Mouse (Mus musculus) megakaryocyte progenitor cell, adult 5-6 weeks (primary cell): Measurements from ENCODE around the gene Mpdu1. TPM values are rescaled to one million over a fixed set of nuclear protein-coding genes. Genes with fewer than 3 reads are reported as not detected.
"Not testable (repeated sequence)": the region's sequence is repeated elsewhere in the genome, so short reads cannot be mapped to it uniquely, and the experiment has no call there.

Source experiments
- ATAC-seq: replicated peaks from 2 replicates; pipeline ENCODE4 v1.8.0; 2016; ENCODE audit warnings: mild to moderate bottlenecking, moderate TSS enrichment, inconsistent platforms; ENCODE audit not compliant: poor library complexity
- total RNA-seq, 2 experiments: library from RNA; stranded (forward) in 1 of 2; stranded (reverse) in 1 of 2; fragments of 157-497, 149-512 nt in 1 of 2; fragments of 200-1000 nt in 1 of 2; gene quantifications; 2 replicates each; pipeline versions ENCODE4 v1.2.3 to v1.2.4; 2015 to 2017

Gene Mpdu1
- total RNA-seq (2015) (28.6 and 37.5 TPM in 2 replicates), total RNA-seq (2017) (55.0 and 55.5 TPM in 2 replicates)

DNA sequence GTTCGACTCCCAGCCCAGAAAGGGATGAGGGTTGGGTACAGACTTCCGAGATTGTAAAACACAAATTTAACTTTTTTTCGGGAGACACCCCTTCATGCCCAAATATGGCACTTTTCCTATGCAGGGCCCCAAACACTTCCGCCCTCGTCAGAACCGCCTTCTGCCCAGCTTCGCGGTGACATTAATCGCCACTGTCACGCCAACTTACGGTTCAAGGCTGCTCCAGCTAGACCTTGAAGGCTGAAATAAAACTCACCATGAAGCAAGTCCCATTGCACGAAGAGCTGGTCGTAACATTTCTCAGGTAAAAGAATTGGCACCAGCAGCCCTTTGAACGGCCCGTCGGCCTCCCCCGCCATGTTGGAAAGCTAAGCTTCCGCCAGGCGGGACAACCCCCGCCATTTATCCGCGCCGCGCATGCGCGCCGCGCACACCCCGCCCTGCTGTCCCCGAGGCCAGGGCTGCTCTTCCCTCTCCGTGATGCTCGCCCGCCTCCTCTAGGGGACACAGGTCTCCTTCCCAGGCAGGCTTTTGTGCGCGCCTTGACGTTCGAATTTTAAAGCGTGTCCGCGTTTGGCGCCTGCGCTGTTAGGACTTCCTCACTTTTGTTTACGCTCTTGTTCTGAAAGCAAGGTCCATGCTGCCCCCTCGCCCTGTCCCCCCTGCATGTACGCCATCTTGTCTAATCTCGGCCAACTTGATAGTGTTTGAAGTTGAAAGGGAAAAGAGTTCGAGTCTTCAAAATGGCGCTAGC is at the start of gene Mpdu1:
Gene Mpdu1 (minus strand): TSS at position 430 of the 754 bp plus-strand sequence.
- peak; percentile 77 for ATAC-seq

DNA sequence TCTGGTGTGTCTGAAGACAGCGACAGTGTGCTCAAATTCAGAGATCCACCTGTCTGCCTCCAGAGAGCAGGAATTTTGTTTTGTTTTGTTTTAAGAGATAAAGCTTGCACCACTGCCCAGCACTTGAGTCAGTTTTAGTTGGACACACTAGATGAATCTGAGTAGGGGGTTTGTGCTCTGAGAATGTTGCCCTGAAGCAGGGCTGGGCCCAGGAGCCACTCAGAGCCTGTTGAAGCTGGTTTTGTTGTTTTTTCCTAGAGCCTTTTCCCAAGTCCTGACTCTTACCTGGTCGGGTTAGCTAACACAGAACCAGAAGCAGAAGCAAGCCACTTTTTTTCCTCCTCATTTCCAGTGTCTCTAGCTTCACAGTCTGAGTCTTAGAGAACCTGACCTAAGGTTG is 48.6 kb upstream of the Mpdu1 start:
- ATAC-seq: no peak

DNA sequence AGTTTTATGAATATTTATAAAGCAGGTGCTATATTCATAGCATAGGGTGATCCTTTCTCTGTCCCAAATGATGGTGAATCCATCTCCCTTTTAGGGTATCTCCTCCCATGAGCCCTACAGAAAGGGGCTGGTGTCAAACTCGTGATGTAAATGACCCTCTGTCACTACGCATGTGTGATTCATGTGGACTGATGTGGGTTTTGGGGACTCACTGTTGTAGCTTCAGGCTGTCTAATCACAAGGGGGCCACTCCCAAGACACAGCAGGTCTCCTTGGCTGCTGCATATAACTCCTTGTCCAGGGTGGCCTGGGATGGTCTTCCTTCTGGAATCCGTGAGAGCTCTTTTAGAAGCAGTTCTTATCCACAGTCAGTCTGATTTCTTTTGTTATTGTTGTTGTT is 48.0 kb upstream of the Mpdu1 start:
- ATAC-seq: no peak

DNA sequence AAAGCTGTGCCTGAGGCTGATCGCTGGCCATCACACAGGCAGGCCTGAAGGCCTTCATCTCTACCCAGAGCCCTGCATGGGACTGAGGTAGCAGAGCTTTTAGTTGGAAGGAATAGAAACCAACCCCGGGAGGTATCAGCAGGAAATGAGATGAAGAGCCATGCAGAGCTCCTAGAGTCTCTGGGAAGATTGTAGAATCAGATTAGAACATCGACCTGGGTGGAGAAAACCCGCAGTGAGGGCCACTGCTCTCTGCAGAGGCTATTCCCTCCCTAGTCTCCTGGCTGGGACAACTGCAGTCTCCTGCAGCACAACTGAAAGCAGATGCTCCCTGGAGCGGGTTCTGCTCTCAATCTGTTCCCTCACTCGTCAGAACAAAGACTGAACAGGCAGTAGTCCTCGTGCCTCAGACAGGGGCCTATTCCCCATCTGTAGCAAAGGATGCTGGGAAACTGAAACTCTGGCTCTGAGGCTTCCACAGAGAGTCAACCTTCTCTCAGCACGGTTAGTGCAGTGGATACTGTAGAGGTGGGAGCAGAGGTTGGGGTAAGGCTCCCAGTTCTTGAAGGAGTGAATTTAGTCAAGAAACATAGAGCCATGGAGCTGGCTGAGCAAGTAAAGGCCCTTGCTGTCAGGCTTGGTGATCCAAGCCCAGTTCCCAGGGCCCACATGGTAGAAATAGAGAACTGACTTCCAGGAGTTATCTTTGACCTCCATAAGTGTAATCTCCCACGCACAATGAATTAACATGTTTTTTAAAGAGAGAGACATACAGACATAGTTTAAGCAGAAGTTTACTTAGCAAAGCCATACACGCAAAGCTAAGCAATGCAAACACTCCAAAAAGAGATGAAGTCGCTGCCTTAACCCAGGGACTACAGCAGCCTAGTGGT is 47.4 kb upstream of the Mpdu1 start:
- ATAC-seq: no peak; the same call in 1 of the 2 replicates

DNA sequence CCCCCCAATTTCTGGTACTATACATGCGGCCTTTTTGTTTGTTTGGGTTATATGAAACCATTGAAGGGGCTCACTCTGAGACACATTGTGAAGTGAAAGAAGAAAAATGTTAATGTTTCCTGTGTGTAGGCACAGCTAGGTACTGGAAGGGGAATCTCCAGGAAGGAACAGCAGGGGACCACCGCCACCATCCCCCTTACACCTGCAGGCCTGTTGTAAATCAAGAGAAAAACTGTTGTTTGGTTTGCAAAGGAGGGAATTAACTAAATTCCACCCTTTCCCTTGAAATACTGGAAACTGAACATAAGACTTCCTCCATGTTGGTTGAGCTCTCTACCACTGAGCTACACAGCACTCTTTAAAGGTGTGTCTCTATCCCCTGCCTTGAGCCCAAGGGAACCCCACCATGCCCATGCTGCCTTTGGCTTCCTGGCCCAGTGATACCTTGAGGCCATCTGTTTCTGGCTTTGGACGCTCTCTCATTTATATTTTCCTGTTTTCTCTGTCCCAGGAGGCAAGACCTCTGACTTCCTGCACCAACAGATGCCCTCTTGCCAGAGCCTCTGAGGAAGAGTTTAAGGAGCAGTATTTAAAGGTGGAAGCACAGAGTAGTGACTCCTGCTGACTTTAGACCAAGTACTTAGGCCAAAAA is 46.3 kb upstream of the Mpdu1 start:
- no peak for ATAC-seq

DNA sequence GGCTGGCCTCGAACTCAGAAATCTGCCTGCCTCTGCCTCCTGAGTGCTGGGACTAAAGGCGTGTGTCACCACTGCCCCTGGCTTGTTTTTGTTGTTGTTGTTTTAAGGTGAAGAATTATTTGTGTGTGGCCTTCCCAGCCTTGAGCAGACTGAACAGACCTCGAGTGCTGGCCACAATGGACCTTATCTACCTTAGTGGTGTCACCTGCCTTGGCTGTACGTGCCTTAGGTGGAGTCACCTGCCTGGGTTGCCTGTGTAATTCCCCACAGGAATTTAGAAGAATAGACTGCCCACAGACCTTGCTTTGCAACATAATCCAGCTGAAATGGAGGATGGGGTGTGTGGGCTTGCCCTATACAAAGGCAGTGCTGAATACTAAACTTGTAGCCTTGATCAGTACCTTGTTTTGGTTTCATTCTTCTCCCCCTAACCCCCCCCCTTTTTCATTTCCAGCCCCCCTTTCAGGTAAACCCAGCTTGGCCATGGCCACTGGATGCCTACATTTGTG is 45.5 kb upstream of the Mpdu1 start:
- no peak for ATAC-seq

DNA sequence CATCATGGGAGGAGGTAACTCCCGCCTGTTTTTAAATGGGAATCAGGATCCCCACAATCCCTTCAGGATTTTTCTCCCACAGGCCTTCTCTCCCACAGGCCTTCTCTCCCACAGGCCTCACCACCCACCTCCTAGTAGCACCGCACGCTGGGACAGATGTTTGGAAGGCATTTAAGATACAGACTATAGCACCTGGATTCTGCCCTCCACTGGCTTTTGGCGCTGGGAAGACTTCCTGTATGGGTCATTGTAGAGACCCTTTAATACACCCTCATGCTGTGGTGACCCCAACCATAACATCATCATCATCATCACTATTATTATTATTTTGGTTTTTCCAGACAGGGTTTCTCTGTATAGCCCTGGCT is 45.0 kb upstream of the Mpdu1 start:
- no peak for ATAC-seq

DNA sequence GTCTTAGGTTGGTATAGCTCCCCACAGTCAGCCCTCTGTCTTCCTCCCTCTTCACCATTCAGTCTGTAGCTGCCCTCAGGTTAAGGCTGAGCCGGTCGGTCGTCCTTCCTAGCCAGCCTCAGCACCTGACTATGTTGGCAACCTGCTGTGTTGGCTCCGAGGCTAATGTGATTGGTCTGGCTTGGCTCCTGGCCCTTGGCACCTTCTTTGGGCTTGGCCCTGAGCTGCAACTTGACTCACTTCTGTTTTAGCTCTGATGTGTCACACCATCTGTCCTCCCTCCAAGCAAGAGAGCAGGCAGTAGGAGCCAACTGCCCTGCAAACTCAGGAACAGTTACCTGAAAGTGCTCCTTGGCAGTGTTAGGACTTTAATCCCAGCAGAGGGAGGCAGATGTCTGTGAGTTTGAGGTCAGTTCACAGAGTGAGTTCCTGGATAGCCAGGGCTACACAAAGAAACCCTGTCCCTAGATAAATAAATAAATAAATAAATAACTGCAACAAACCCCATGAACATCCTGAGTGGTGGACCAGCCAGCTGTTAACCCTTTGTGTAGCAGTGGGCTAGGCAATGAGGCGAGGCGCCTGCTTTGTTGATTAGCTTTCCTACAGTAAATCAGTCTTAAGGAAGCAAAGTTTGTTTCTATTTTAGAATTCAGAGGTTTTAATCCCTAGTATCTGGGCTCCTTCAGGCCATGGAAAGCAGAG is 44.5 kb upstream of the Mpdu1 start:
- no peak for ATAC-seq

DNA sequence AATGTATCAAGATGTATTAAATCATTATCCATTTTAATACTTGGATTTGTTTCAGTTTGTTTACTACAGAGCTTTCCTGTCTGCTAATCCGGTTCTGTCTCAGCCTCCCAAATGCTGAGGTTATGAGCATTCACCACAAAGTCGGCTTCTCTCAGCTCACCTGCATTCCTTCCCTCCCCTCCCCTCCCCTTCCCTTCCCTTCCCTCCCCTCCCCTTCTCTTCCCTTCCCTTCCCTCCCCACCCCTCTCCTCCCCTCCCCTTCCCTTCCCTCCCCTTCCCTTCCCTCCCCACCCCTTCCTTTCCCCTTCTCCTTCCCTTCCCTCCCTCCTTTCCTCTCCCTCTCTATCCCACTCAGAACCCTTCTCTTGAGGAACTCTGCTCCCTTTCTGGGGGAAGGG is 42.2 kb upstream of the Mpdu1 start:
- ATAC-seq: no peak

DNA sequence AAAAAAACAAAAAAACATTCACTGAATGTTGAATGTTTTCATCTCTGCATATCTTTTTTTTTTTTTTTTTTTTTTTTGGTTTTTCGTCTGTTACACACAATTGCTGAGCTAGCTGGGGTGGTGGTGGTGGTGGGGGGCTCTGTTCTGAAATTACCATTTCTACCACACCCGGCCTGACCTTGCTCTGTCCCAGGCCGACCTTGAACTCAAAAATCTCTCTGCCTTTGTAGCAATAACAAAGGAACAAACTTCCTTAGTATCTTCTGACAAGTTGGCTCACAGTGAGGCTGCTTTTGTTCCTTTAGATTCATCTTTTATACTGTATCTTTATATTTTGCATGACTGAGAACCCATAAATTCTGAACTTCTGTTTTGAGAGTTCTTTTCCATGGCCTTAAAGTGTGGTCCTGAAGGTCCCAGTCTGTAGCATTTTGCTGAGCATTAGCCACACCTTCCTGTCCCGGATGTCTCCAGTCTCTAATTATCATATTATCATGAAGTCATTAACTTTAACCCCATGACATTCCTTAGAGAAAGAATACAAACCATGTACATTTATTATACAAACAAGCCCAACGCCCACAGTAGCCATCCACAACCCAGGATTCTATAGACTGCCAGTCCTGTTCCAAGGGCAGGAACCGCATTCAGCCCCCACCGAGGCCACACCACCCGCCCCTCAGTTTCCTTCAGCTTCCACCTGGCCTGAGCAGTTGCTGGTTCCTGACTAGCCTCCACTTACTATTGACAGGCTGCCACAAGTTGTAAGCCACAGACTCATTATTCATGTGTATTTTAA is 41.6 kb upstream of the Mpdu1 start:
- no peak for ATAC-seq

DNA sequence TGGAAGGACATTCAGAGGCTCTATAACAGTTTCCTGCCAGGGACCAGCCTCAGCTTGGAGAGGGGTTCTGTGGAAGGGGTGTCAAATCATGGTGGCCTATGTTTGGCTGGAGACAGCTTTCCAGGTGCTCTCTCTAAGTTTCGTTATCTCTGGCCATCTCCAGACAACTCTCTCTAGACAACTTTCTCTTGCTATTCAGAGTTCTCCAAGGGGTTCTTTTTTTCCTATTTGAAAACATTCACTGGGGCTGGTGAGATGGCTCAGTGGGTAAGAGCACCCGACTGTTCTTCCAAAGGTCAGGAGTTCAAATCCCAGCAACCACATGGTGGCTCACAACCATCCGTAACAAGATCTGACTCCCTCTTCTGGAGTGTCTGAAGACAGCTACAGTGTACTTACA is 40.9 kb upstream of the Mpdu1 start:
- not testable (repeated sequence) for ATAC-seq

DNA sequence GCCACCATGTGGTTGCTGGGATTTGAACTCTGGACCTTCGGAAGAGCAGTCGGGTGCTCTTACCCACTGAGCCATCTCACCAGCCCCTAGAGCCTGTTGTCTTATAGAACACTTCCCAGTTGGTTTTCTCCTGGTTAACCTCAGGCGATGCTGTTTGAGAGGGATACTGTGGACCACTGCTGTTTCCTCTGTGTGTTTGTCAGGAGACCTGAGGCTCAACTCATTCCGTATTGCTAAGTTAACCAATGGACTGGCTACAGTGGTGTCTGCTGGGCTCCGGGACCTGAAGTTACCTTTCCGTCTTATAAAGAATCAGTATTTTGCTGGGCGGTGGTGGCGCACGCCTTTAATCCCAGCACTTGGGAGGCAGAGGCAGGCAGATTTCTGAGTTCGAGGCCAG is 40.4 kb upstream of the Mpdu1 start:
- not testable (repeated sequence) for ATAC-seq

DNA sequence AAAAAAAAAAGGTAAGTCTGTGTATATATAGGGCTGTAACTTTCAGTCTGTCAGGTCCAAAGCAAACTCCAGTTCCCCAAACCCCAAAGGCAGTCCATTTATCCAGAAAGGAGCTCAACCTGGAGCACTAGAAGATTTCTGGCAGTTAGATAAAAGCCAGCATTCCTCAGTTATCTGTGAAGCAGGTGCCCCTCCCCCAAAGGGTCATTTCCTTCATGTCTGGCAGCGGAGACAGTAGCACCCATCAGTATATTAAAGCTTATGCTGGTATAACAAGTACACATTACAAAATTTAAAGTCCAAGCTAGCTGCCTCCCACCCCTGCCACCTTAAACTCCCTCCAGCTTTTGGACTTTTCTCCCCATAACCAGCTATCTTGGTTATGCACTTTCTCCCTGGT is 37.2 kb upstream of the Mpdu1 start:
- ATAC-seq: no peak

DNA sequence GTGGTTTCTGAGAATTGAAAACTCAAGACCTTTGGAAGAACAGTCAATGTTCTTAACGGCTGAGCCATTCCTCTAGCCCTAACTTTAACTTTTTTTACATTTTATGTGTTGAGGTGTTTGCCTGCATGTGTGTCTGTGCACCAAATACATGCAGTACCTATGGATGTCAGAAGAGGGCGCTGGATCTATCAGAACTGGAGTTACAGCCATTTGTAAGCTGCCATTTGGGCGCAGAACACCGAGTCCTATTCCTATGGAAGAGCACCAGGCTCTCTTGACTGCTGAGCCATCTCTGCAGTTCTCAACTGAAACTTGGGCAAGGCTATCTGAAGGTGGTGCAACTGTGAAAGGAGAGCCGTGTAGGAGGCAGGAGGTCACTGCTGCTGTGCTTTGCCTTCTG is 36.1 kb upstream of the Mpdu1 start:
- no peak for ATAC-seq

DNA sequence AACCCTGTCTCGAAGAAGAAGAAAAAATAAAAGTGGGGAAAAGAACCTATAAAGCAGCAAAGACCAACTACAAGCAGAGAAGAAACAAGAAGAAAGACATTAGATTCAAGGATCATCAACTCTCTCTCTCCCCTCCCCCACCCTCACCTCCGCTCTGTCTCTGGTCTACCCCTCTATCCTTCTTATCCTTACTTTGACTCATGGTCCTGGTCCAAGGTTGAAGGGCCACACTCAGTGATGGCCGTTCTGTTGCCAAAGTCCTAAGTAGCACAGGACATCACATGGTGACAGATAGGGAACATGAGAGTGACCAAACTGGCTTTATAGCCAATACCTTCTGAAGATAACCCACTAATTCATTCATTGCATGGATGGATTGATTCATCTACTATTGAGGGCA is 35.0 kb upstream of the Mpdu1 start:
- no peak for ATAC-seq

DNA sequence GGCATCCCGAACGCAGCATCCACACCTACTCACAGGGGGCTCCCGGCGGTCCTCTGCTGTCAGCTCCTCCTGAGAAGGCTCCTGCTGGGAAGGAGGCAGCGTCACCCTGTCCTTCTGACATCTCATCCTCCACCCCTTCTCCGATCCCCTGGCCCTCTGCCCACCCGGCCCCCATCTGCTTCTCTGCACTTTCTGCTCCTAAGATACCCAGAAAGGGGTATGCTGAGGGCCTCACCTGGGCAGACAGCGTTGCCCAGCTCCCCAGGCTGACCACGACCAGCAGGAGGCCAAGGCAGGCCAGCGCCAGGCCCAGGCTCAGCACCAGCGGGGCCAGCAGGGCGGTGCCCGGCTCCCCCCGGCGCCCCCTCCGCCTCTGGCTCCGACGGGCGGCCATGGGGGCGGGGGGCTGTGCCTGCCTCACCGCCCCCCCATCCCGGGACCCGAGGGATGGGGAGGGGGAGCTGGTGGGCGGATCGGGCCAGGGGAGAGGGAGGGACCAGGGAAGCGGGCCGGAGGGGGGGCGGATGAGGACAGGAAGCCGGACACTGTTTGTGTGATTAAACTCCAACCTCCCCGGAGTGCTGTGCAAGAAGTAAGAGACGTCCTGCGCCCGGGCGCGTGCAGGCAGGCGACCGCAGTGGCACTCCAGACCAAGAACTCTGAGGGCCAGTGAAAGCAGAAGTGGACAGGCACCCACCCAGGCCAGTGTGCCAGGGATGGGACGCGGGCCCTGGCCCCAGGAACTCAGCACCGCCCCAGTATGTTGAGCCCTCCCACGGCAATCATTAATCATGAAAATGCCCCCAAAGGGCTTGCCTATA is 33.1 kb upstream of the Mpdu1 start, which contains the start of the genes Tnfsf12 and Tnfsfm13:
Gene Tnfsf12 (minus strand): TSS at position 489 of the 821 bp plus-strand sequence.
Gene Tnfsfm13 (minus strand): TSS at position 738 of the 821 bp plus-strand sequence.
- ATAC-seq: peak; percentile 86

DNA sequence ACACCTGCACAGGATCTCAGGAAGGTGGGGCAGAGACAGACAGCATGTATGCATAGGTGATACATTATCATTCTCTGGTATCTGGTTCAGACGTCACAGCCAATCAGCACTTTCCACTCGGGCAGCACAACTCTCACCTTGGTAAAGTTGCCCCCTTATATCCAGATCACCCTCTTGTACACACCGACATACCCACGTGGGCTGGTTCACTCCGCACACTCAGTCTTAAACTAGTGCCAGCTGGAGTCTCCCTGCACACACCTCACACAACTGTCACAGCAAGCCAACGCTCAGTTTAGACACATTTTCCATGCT is 32.6 kb upstream of the Mpdu1 start:
- no peak for ATAC-seq

DNA sequence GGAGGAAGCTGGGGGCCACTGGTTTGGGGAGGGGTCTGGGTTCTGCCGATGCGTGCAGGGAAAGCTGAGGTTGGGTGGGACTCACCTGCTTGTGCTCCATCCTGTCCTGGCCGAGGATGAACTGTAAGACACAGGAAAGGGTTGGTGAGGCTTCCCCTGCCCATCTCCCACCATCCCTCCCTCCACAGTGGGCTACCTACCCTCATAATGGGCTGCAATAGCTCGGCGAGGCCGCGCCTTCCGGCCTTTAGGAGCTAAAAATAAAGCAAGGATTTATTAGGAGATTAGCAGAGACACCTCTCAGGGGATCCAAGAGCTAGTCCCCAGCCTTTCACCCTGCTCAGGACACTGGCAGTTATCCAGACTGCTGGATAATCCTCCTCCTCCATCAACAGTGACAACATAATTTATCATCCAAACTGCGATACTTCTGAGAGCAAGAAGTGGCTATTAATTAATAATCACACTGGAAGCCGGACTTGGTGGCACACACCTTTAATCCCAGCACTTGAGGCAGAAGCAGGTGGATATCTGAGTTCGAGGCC is 31.1 kb upstream of the Mpdu1 start:
- ATAC-seq: no peak

DNA sequence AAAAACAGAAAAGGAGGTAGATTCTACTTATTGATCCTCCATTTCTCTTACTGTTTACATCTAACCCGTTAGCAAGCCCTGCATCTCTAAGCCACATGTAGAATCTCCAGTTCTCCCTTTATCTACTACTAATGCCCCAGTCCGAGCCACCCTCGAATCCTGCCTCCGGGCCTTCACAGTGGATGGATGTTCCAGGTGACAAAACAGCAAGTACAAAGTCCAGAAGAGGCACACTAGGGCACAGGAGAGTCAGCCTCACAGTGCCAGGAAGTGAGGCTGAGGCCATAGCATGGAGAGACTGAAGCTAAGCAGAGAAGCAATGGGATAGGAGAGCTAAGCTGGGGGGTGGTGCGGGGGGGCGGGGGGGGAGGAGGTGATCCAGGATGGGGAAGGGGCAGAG is 30.4 kb upstream of the Mpdu1 start:
- no peak for ATAC-seq
